Mouse (Mus musculus): Measurements from ENCODE around the gene Tmem35b.

- no peak for TF ChIP-seq POLR2A (IDR thresholded peaks at IDR 0.05; ENCODE audit: insufficient read length, low read depth)
- TF ChIP-seq USF1 (IDR thresholded peaks at IDR 0.05; ENCODE audit: low read depth): no peak
- TF ChIP-seq MYOD1 (IDR thresholded peaks at IDR 0.05; ENCODE audit: control insufficient read depth in 1 of 3, insufficient read length in 2 of 3, low read depth in 2 of 3): no peak
Measured at GRCm38 (mm10) chr4:127155757-127156156, 32.3 kb downstream of the Tmem35b start.

Data from myocyte (in vitro differentiated cells).